Mouse (Mus musculus) stomach, postnatal 0 days (tissue): ENCODE measurements at regions not wholly inside any gene's neighbourhood (a gene's known extent, or its start where the extent isn't known, plus 50 kb on each side); places are given as distances from the start of the nearest gene placed in this dataset.

Source experiments
- CTCF ChIP-seq: IDR thresholded peaks from 2 replicates; pipeline ENCODE4 v1.5.1; 2016; ENCODE audit warnings: antibody characterized with exemption, low read depth, mild to moderate bottlenecking, moderate library complexity
- EP300 ChIP-seq: optimal IDR thresholded peaks from 2 replicates; pipeline ENCODE3; 2016; ENCODE audit warnings: antibody characterized with exemption

DNA sequence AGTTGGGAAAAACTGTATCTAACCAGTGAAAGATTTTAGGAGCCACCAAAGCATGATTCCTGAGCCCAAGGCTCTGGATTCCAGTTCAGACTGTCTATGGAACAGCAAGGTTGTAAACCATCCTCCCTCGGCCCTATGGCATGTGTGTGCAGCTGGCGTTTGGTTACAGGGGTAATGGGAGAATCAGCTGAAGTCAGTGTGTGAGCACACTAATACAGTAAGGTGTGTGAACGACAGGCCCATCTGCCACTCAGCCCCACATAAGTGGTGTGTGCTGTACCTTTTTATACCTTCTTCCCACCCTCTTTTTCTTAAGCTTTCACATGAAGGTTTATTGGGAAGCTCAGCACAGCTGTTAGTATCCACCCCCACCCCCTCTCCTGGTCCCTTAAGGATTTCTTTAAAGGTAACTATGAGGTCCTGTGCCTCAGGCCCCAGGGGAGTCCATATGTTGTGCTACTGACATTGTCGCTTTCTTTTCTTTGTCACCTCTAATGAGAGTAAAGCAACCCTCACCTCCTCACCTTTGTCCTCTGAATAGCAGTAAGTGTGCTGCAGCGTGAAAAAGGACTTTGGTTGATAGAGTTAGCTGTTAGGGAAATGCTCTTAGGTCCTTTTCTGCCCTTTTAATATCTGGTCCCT lies 394.5 kb upstream of the Ascc3 start:
- no peak for TF ChIP-seq CTCF
- TF ChIP-seq EP300 = no peak
